Mouse (Mus musculus): Measurements from ENCODE around the gene Nckap1.

The Nckap1 gene

DNA sequence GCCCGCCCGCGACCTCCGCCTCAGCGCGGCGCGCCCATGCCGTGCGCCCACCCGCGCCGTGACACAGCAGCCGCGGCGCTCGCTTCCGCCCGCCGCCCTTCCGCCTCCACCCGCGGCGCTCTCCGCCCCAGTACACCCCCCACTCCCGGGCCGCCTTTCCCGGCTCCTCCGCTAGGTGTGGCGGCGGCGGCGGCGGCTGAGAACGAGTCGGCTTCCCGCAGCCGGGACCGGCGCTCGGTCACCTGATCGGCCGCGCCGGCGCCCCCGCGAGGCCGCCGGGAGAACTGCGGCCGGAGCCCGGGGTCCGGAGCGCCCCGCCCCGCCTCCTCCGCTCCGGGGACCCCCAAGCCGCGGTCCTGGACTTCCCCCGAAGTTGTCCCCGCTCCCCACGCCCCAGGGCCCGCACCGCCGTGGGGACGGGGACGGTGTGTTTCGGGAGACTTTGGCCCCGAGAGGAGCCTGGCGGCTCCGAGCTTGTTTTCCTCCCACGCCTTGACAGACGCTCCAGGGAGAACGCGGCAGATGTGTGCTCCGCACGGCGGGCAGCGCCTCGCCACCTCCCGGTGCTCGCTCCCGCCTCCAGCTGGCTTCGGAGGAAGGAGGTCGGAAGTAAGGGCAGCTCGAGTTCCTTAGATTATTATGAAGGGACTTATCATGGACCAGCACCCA is at the start of gene Nckap1:
Nckap1 (minus strand) TSS at position 338 of the 669 bp plus-strand sequence.
- DNase-seq (ENCODE audit: low spot score in 2 of 2): peak; percentile 78 to 85

DNA sequence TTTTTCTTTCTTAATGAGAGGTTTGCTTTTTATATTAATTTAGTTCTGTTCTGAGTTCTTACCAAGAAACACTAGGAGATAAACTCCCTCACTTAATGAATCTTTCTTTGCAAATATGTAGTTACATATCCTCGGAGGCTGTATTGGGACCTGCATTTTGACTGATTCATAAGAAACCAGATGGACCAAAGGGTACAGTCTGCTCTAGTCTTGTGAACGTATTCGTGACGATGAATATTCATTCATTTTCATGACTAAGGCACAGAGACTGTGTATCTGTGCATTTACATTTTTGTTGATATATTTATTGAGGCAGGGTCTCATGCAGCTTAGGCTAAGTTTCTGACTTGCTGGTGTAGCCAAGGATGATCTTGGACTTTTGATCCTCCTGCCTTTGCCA is 43.3 kb upstream of the Nckap1 start:
- no peak for DNase-seq (ENCODE audit: low spot score in 2 of 2)

DNA sequence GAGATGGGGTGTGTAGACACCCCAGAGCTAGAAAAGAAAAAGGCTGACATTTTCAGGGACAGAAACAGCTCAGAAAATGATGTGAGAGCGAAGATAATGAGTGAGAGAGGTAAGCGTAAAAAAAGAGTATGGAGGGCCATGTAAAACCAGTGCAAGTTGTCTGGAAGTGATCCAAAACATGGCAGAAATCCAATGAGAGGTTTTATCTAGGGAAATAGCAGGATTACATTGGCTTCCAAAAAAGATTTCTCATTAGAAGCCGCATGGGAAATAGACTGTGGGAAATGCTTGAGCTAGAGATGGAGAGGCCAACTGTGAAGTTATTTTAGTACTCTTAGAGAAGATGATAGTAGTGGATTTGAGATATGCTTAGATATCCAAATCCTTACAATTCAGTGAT is 40.7 kb upstream of the Nckap1 start:
- DNase-seq (ENCODE audit: low spot score in 2 of 2): no peak

DNA sequence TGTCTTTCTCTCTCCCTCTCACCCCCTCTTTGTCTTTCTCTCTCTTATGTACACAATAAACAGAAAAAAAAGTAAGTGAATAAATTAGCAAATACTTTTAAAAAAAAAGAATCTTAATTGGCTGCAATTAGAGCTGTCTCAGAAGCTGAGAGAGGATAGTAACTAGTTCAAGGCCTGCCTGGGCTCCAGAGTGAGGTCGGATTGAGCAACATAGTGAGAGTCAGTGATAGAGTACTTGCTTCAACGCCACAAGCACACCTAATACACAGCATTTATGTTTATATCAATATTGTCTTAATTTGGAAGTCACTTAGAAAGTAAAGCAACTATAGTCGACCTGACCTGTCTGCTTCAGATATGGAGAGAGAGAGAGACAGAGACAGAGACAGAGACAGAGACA is 37.8 kb upstream of the Nckap1 start:
- no peak for DNase-seq (ENCODE audit: low spot score in 2 of 2)

DNA sequence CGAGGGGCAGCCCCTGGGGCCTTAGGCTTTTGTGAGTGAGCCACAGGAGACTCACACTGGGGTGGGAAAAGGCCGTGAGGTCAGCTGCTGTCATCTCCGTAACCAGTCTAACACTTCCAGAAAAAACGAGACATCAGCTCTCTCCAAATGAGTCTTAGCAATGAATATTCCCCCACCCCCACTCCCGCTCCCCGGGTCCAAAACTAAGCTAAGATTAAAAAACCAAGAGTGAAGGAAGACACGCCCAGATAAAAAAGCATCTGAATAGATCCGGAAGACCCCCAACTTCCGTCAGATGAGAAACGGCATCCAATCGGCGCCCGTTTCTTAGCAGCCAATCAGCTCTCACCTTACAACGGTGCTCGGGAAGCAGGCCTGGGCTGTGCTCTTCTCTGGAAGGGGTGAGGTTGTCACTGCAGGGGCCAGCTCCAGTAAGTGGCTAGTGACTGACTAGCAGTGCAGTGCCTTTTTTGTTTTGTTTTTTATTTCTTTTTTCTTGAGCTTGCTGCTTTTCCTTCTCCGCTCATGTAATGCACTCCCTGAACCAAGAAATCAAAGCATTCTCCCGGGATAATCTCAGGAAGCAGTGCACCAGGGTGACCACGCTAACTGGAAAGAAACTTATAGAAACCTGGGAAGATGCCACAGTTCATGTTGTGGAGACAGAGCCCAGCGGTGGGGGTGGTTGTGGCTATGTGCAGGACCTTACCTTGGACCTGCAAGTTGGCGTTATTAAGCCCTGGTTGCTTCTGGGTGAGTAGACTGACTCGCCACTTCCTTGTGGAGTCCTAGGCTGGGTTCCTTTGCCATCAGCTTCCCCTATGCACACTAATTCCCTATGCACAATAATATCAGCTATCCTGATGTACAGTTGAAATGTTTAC is 35.9 kb upstream of the Nckap1 start, which contains the start of the genes Dusp19 and Nup35:
Dusp19 (plus strand) TSS at position 192 of the 884 bp plus-strand sequence.
Nup35 (plus strand) TSS at position 383 of the 884 bp plus-strand sequence.
- peak; percentile 90 to 93 for DNase-seq (ENCODE audit: low spot score in 2 of 2)

DNA sequence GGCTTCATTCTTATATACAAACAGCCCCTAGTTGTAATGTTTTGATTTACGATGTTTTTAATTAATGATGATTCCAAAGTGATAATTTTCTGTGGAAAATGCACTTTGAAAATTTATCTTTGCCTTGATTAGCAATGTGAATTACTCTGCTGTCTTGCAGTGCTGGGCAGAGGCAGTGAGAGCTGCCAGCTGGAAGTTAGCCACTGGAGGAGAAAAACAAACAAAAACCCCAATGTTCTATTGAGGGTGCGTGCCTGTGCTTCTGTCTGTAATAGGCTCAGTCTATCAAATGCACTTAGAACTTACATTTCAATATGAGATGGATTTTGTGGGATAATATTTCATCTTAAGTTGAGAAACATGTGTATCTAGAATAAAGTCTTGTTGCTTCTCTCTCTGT is 31.6 kb upstream of the Nckap1 start:
- no peak for DNase-seq (ENCODE audit: low spot score in 2 of 2)

DNA sequence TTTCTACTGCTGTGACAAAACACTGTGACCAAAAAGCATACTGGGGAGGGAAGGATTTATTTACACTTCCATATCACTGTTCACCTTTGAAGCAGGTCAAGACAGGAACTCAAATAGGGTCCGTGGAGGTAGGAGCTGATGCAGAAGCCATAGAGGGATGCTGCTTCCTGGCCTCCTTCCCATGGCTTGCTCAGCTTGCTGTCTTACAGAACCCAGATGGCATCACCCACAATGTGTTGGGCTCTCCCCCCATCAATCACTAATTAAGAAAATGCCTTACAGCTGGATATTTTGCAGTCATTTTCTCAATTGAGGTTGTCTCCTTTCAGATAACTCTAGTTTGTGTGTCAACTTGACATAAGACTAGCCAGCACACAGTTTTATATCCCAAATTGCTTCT is 31.1 kb upstream of the Nckap1 start:
- no peak for DNase-seq (ENCODE audit: low spot score in 2 of 2)

DNA sequence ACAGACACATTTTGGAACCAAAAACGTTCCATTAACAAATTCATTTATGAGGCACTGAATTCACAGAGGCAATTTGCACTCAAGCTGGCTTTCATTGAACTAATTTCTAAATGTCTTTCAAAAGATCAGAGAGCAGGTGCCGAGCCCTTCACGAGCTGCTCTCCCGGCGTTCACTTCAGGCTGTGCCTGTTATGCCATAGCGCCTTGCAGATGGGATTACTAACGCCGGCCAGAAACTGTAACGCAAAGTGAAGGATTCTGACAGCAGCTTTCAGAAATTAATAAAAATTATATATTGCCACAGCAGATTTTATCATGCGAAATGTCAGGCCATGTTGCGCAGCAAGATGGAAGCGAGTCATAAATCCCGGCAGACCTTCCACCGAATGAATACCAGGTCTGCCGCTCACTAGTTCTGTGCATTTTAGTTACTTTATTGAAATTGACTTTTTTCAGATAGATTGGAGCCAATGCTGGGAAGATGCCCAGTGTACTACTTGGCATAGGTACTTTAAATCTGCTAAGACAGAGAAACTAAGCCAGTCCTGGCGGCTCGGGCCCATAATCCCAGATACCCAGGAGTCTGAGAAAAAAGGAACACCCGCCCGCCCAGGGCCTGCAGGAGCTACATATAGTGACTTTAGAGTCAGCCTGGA is 22.7 kb upstream of the Nckap1 start:
- DNase-seq (ENCODE audit: low spot score in 2 of 2): no peak

DNA sequence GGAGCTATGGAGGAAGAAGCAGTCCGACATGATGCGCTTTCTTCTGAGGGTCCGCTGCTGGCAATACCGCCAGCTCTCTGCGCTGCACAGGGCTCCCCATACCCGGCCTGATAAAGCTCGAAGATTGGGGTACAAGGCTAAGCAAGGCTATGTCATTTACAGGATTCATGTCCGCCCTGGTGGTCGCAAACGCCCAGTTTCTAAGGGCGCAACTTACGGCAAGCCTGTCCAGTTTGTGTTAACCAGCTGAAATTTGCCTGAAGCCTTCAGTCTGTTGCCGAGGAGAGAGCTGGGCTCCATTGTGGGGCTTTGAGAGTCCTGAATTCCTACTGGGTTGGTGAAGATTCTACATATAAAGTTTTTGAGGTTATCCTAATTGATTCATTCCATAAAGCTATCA is 21.6 kb upstream of the Nckap1 start:
- DNase-seq (ENCODE audit: low spot score in 2 of 2): no peak

DNA sequence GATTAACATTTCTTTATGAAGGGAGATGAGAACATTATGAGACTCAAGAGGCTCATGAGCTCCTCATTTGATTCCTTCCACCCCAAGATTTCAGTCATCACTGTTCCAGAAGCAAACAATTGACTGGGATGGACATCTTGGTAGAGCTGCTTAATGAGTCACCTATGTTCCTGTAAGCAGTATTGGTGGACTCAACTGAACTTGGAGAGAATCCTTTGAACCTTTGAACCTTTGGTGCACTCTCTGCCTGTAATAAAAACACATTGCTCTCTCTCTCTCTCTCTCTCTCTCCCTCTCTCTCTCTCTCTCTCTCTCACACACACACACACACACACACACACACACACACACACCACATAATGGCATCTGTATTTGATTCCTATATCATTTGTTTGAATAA is 19.4 kb upstream of the Nckap1 start:
- DNase-seq (ENCODE audit: low spot score in 2 of 2): no peak

DNA sequence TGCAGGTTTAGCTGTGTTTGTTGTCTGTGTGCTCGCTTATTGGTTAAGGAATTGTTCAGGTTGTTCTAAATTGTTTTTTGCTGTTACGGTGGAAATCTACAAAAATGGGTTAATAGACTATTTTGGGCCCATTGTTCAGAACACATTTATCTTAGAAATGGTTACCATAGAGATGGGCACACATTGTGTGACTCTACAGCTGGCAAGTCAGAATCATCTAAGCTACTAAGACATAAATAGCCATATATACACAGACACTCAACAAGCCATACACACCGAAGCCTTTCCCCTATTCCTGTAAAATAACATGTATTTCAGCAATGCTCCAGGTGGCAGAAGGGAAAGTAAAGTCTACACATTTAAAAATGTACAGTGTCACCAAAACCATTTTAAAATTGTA is 18.7 kb upstream of the Nckap1 start:
- DNase-seq (ENCODE audit: low spot score in 2 of 2): no peak

DNA sequence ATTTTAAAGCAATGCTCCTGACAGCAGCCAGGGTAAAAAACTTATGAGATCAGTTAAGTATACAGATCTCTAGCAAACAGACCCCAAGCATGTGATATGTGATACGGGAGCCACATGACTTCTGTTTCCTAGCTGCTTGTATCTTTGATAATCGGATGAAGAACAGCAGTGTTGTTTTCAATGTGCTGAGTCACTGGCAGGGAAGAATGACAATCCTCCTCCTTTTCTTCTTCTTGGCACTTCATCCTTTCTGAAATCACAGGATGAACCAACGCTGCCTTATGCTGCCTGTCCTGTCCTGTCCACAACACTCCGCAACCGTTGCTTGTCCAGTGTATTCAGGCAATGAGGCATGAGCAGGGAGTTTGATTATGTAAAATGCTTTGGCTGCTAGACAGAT is 15.8 kb upstream of the Nckap1 start:
- no peak for DNase-seq (ENCODE audit: low spot score in 2 of 2)

DNA sequence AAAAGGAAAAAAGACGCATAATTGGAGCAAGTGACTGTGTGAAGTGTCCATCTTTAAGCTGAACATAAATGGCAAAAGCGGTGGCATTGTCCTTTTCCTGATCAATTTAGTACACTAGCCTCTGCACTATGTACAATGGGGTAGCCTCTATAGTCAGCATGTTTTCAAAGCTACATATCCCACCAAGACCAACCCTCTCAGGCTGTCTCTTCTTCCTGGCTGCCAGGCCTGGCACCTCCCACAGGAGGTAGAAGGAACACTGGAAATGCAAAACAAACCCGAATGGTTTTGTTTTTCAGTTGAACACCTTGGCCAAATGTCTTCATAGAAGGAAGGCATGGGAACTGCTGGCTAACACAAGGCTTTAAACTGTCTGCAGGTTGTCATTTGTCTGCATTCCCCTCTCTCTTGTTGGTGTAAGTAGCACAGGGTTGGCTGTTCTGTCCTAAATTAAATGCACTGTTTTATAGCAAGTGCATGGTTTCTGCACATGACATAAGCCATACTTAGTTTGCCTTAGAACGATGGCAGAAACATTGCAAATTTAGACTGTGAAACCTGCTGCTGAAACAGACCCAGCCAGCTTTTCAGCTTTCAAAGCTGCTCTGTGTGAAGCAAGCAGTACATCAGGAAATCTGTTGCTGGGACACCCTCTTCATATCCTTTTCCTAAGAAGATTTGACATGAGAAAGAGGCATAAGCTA is 13.2 kb upstream of the Nckap1 start:
- DNase-seq (ENCODE audit: low spot score in 2 of 2): no peak

DNA sequence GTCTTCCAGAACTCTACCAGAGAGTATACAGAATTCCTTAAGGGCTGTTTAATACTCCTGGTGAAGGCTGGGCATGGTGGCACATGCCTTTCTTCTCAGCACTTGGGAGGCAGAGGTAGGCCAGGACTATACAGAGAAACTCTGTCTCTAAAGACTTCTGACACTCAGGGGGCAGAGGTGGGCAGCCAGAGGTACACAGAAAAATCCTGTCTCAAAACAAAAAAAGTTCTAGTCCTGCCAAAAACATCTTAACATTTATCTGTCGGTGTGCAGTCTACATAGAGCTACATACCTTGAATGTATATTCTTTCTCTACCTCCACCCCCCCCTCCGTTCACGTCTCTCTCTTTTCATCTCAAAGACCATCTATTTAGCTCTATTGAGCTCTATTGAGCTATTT is 1.2 kb upstream of the Nckap1 start:
- no peak for DNase-seq (ENCODE audit: low spot score in 2 of 2)

DNA sequence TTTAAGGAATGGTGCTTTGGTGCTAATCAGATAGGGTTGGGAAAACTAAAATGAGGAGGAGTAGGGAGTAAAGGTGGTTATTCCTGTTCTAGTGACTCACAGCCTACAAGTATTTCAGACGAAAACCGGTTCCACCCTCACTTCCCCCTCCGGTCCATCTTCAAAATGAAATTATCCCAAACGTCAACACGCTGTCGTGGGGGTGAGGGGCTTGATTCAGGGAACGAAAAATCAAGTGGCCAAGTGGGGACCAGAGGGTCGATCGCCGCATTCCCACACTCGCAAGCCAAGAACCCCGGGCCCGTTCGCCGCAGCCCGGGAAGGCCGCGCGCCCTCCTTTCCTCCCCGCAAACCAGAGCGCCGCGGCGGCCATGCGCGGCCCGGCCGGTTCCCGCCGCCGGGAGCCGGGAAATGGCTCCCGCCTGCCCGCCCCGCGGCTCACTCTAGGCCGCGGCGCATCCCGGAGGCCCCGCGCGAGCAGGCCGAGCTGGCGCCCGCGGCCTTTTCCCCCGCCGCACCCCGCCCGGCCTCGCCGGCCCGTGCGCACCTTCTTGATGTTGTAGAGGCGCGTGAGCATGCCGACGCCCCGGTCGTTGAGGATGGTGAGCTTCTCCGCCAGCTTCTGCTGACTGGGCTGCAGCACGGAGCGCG is 744 bp downstream of the Nckap1 start:
- peak in 1 of 2 experiments; percentile 9 for DNase-seq (ENCODE audit: low spot score in 2 of 2)

DNA sequence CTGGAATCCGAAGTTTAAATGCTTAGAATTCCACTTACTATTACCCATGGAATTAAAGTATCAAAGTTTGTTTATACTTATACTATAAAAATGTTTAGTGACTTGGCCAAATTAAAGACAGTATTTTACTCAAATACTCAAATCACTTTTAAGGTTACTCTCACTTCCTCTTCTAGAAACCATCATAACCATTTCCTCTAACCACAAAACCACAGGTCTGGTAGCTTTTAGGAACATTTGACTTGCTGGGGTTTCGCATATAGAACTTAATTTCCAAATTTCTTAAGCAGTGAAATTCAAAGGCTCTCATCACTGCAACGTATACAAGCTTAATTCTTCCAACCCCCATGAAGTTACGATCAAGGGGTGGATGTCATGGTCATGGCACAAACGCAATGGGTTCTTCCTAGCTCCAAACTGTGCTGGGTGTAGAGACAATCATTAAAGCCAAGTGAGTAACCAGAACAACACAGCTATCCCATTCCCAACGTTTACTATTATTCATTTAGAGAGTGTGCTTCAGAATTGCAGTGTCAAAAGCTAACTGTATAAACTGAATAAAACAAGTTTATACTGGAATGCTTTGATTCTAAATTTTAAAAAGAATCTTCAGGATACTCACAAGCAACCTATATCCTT is 1.8 kb downstream of the Nckap1 start:
- no peak for DNase-seq (ENCODE audit: low spot score in 2 of 2)

DNA sequence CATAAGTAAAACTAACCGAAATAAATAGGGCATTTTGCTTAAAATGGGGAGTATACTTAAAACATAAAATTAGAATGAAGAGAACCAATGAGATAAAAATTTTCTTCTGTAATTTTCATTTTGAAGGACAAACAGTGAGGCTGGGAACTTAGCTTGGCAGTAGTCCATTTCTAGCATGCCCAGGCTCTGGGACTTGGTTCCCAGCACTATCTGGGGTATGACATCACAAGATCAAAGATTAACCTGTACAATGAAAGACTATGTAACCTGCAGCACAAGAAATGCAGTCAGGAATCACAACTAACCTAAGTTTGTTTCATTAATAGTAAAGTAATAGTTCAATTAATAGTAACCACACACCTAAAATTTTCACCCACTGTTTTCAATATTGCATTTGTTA is 3.9 kb downstream of the Nckap1 start:
- no peak for DNase-seq (ENCODE audit: low spot score in 2 of 2)

DNA sequence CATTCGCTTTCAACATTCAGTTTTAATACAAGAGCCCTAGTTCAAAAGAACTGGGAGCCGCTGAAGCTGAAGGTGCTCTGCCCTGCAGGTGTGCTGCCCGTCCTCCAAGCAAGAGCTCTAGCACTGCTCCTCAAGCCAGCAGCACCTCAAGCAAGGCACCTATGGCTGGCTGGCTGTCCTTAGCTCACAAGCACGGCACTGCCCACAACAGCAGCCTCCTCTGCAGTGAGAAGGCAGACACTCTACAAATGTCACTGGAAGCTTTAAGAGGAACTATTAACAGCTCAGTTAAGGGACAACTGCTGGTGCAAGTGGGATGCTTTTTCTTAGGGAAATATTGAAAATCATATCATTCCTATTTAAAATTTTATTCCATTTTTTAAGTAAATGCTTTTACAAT is 10.5 kb downstream of the Nckap1 start:
- DNase-seq (ENCODE audit: low spot score in 2 of 2): no peak

DNA sequence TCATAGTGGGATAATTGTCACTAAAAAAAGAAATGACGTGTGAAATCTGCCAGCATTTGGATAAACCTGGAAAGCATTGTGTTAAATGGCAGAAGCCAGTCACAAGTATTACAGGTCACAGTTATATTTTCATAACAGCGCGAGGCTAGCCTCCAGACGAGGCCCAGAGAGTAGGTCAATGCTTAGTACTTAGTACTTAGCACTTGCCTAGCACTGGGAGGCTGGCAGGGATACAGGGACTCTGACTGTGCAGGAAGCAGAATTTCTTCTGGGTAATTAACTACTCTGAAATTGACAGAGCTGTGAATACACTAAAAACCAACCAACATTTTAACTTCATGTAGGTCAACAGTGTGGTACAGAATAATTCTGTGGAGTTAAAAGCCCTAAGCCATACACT is 13.8 kb downstream of the Nckap1 start:
- DNase-seq (ENCODE audit: low spot score in 2 of 2): no peak

DNA sequence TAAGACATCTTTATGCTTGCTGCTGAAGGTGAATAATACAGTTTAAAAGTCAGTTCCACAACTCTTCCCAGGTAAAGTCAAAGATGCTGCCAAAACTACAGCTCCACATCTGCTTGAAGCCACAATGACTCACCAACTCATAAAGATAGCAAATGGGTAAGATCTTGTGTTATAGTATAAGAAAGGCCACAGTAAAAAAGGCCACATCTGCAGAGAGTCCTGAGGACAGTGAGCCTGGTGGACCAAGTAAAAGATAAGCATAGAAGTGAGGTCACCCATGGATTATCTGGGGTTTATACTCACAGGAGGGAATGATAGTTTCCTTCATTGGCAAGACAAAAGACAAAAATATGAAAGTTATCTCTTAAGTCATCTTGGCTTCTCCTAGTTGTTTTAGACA is 18.9 kb downstream of the Nckap1 start:
- no peak for DNase-seq (ENCODE audit: low spot score in 2 of 2)

DNA sequence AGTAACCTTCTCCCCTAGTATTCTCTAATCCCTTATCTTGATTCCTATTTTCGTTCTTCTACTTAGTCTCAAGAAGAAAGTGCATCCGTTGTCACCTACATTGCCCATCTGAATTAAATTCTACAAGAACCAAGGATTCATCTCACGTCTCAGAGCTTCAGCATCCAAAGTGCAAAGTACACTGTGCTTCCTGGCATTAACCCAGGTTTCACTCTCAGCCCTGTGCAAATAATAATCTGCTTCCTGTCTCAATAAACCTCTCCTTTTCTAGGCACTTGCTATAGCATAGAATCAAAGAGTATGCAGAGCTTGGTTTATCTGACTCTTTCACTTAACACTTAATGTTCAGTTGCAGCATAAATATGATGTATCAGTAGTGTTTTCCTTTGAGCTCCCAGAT is 19.7 kb downstream of the Nckap1 start:
- DNase-seq (ENCODE audit: low spot score in 2 of 2): no peak

Measured in thymus, postnatal 10 days (tissue).